Mouse (Mus musculus) CD4-positive helper T cell, adult 2 months (primary cell): ENCODE measurements around the gene Zfp867.
A peak's percentile ranks its signal among the peaks of the same experiment; 100 is the strongest.

Experiments used
- DNase-seq: peaks from one replicate; pipeline ENCODE4 v3.0.0-alpha.2; 2012; ENCODE audit warnings: low read depth, missing footprints, low spot score

The Zfp867 gene

GRCm38 (mm10) chr11:59460459-59460858, 11.8 kb downstream of the Zfp867 start:
- no peak for DNase-seq

GRCm38 (mm10) chr11:59458973-59459372, 13.3 kb downstream of the Zfp867 start:
- DNase-seq, result no peak

GRCm38 (mm10) chr11:59456891-59457290, 15.4 kb downstream of the Zfp867 start:
- no peak for DNase-seq

GRCm38 (mm10) chr11:59456346-59456745, 15.9 kb downstream of the Zfp867 start:
- DNase-seq, result no peak

GRCm38 (mm10) chr11:59451086-59451485, 21.2 kb downstream of the Zfp867 start, which contains the start of gene Snap47:
Snap47 (minus strand) TSS chr11:59451186.
- DNase-seq, result no peak

- DNase-seq, result peak; percentile 68
Observed at GRCm38 (mm10) chr11:59450230-59450771, 22.0 kb downstream of the Zfp867 start.

GRCm38 (mm10) chr11:59449741-59450229, 22.5 kb downstream of the Zfp867 start, which contains the start of gene Jmjd4:
Jmjd4 (plus strand) TSS chr11:59450045.
- peak; percentile 86 for DNase-seq

GRCm38 (mm10) chr11:59443102-59443501, 29.2 kb downstream of the Zfp867 start:
- DNase-seq, result no peak

- DNase-seq, result no peak
Observed at GRCm38 (mm10) chr11:59437954-59438353, 34.3 kb downstream of the Zfp867 start.

GRCm38 (mm10) chr11:59432261-59432660, 40.0 kb downstream of the Zfp867 start:
- DNase-seq, result no peak

- DNase-seq, result no peak
Observed at GRCm38 (mm10) chr11:59429959-59430358, 42.3 kb downstream of the Zfp867 start.

GRCm38 (mm10) chr11:59428057-59428660, 44.1 kb downstream of the Zfp867 start:
- no peak for DNase-seq

- DNase-seq, result peak; percentile 93
Observed at GRCm38 (mm10) chr11:59425671-59426101, 46.6 kb downstream of the Zfp867 start.

GRCm38 (mm10) chr11:59423010-59423588, 49.2 kb downstream of the Zfp867 start:
- DNase-seq, result no peak

- peak; percentile 43 for DNase-seq
Observed at GRCm38 (mm10) chr11:59421967-59422366, 50.3 kb downstream of the Zfp867 start.

- DNase-seq, result peak; percentile 55
Observed at GRCm38 (mm10) chr11:59421436-59421835, 50.8 kb downstream of the Zfp867 start.

GRCm38 (mm10) chr11:59418708-59419107, 53.6 kb downstream of the Zfp867 start:
- no peak for DNase-seq

GRCm38 (mm10) chr11:59412999-59413863, 59.0 kb downstream of the Zfp867 start:
- no peak for DNase-seq

- DNase-seq, result no peak
Observed at GRCm38 (mm10) chr11:59412058-59412457, 60.2 kb downstream of the Zfp867 start.
